Mouse (Mus musculus) midbrain, embryonic 14.5 days (tissue): ENCODE measurements around the gene Pmepa1. TPM values are rescaled to one million over a fixed set of nuclear protein-coding genes. Genes with fewer than 3 reads are reported as not detected.

Experiments used
- ATAC-seq: fragments of 200-750 bp; cut with Nextera tagmentation; 2 replicates; pipeline ENCODE4 v1.8.0; 2017; ENCODE audit warnings: moderate number of reproducible peaks, moderate library complexity; ENCODE audit not compliant: low FRiP score, low TSS enrichment
- DNase-seq: peaks from one replicate; pipeline ENCODE4 v3.0.0-alpha.2; 2015
- H3K27ac ChIP-seq: fragments of 300-500 bp; sonication (generic); replicated peaks from 2 replicates; pipeline ENCODE4 v1.5.1; 2014; ENCODE audit warnings: mild to moderate bottlenecking, low read depth, low read length, moderate library complexity
- H3K27me3 ChIP-seq: fragments of 300-500 bp; sonication (generic); 2 replicates; pipeline ENCODE4 v1.6.1; 2014; ENCODE audit warnings: low read length, control low read depth, mixed read lengths; ENCODE audit not compliant: control insufficient read depth, insufficient read depth
- H3K36me3 ChIP-seq: fragments of 300-500 bp; sonication (generic); 2 replicates; pipeline ENCODE4 v1.6.1; 2014; ENCODE audit warnings: low read length, control low read depth; ENCODE audit not compliant: control insufficient read depth, insufficient read depth
- H3K4me1 ChIP-seq: fragments of 300-500 bp; sonication (generic); 2 replicates; pipeline ENCODE4 v1.6.1; 2014; ENCODE audit warnings: mild to moderate bottlenecking, antibody characterized with exemption, low read length, control low read depth; ENCODE audit not compliant: control insufficient read depth, insufficient read depth
- H3K4me2 ChIP-seq: fragments of 300-500 bp; sonication (generic); 2 replicates; pipeline ENCODE4 v1.6.1; 2014; ENCODE audit warnings: mild to moderate bottlenecking, low read length, moderate library complexity
- H3K4me3 ChIP-seq: fragments of 300-500 bp; sonication (generic); replicated peaks from 2 replicates; pipeline ENCODE4 v1.5.1; 2014; ENCODE audit warnings: low read depth, low read length
- H3K9ac ChIP-seq: fragments of 300-500 bp; sonication (generic); replicated peaks from 2 replicates; pipeline ENCODE4 v1.6.1; 2014; ENCODE audit warnings: mild to moderate bottlenecking, low read length, moderate library complexity
- H3K9me3 ChIP-seq: fragments of 300-500 bp; sonication (generic); 2 replicates; pipeline ENCODE4 v1.6.1; 2016; ENCODE audit warnings: low read length, control low read depth, mixed read lengths; ENCODE audit not compliant: control insufficient read depth
- WGBS: fragments of 180-500 bp; shearing (Covaris S2); extraction: QIAGEN DNeasy Blood & Tissue Kit; methylation state at CpG from one replicate; pipeline ENCODE4 v1.1.7; 2014; 5-methylcytosine and 5-hydroxymethylcytosine counted together
- polyA plus RNA-seq: library from polyadenylated mRNA; unstranded; fragments of >200 nt; fragmentation: Nextera tagmentation; extraction: Ambion mirVana; gene quantifications from 2 replicates; pipeline ENCODE4 v1.2.1, GENCODE M21; 2014

Pmepa1 gene
- polyA plus RNA-seq, 1 experiment from 2014 or later: 5.7 TPM

GRCm38 (mm10) chr2:173253761-173254662 is 22.3 kb downstream of the Pmepa1 start:
- Histone ChIP-seq H3K4me2 (peak overlapping the region; percentile 38), H3K27me3 (no peaks in the 10 kb centered on the region), H3K4me3 (0 out of 2 replicates have a peak overlapping the region, but pooled peaks have one; percentile 7), H3K27ac (peak overlapping the region; percentile 73), H3K4me1 (peaks cover 91% of the 10 kb centered on the region), H3K36me3 (no peaks in the 10 kb centered on the region), H3K9ac (peak overlapping the region; percentile 28; the same call in 1 of the 2 replicates), H3K9me3 (no peaks in the 10 kb centered on the region)
- WGBS: 10% methylated on average over 26 of the region's 26 CpGs
- ATAC-seq (no peak), DNase-seq (peak; percentile 77)

GRCm38 (mm10) chr2:173251675-173252074 is 24.7 kb downstream of the Pmepa1 start:
- no peak for ATAC-seq
- Histone ChIP-seq H3K9ac (no peak overlapping the region), H3K4me2 (no peak overlapping the region), H3K4me1 (peaks cover 68% of the 10 kb centered on the region), H3K4me3 (no peak overlapping the region), H3K9me3 (no peaks in the 10 kb centered on the region), H3K27ac (no peak overlapping the region), H3K36me3 (no peaks in the 10 kb centered on the region), H3K27me3 (no peaks in the 10 kb centered on the region)
- WGBS: 61% methylated on average over 9 of the region's 9 CpGs
- DNase-seq: no peak

GRCm38 (mm10) chr2:173251133-173251532 is 25.2 kb downstream of the Pmepa1 start:
- no peak overlapping the region for H3K4me2 ChIP-seq
- H3K27ac ChIP-seq: 0 out of 2 replicates have a peak overlapping the region, but pooled peaks have one; percentile 26
- peaks cover 63% of the 10 kb centered on the region for H3K4me1 ChIP-seq
- WGBS: 51% methylated on average over 7 of the region's 7 CpGs
- H3K9ac ChIP-seq: no peak overlapping the region
- H3K27me3 ChIP-seq: no peaks in the 10 kb centered on the region
- ATAC-seq (no peak), DNase-seq (no peak)
- H3K4me3 ChIP-seq: no peak overlapping the region
- H3K9me3 ChIP-seq: no peaks in the 10 kb centered on the region
- H3K36me3 ChIP-seq: no peaks in the 10 kb centered on the region

GRCm38 (mm10) chr2:173250411-173250810 is 25.9 kb downstream of the Pmepa1 start:
- DNase-seq (no peak), ATAC-seq (no peak)
- H3K4me1 ChIP-seq: peaks cover 55% of the 10 kb centered on the region
- 22% methylated on average over 2 of the region's 2 CpGs for WGBS
- no peak overlapping the region for H3K27ac ChIP-seq
- H3K27me3 ChIP-seq: no peaks in the 10 kb centered on the region
- H3K9ac ChIP-seq: no peak overlapping the region
- H3K4me2 ChIP-seq: no peak overlapping the region
- H3K36me3 ChIP-seq: no peaks in the 10 kb centered on the region
- no peaks in the 10 kb centered on the region for H3K9me3 ChIP-seq
- no peak overlapping the region for H3K4me3 ChIP-seq

- no peak overlapping the region for H3K27ac ChIP-seq
- H3K27me3 ChIP-seq: no peaks in the 10 kb centered on the region
- H3K36me3 ChIP-seq: no peaks in the 10 kb centered on the region
- no peak overlapping the region for H3K4me3 ChIP-seq
- no peak overlapping the region for H3K9ac ChIP-seq
- peaks cover 52% of the 10 kb centered on the region for H3K4me1 ChIP-seq
- ATAC-seq: no peak
- H3K4me2 ChIP-seq: no peak overlapping the region
- DNase-seq: no peak
- H3K9me3 ChIP-seq: no peaks in the 10 kb centered on the region
- 71% methylated on average over 8 of the region's 8 CpGs for WGBS
These were observed 26.4 kb downstream of the Pmepa1 start for GRCm38 (mm10) chr2:173249965-173250364.

GRCm38 (mm10) chr2:173249386-173249785 is 26.9 kb downstream of the Pmepa1 start:
- Histone ChIP-seq H3K9ac (no peak overlapping the region), H3K9me3 (no peaks in the 10 kb centered on the region), H3K4me3 (no peak overlapping the region), H3K27ac (no peak overlapping the region), H3K4me2 (no peak overlapping the region), H3K27me3 (no peaks in the 10 kb centered on the region), H3K36me3 (no peaks in the 10 kb centered on the region), H3K4me1 (peaks cover 46% of the 10 kb centered on the region)
- WGBS: 35% methylated on average over 3 of the region's 3 CpGs
- ATAC-seq (no peak), DNase-seq (no peak)

- Histone ChIP-seq H3K9ac (no peak overlapping the region), H3K27me3 (no peaks in the 10 kb centered on the region), H3K9me3 (no peaks in the 10 kb centered on the region), H3K4me1 (peaks cover 41% of the 10 kb centered on the region), H3K27ac (no peak overlapping the region), H3K4me3 (no peak overlapping the region), H3K4me2 (no peak overlapping the region), H3K36me3 (no peaks in the 10 kb centered on the region)
- DNase-seq: no peak
- no peak for ATAC-seq
- 72% methylated on average over 7 of the region's 7 CpGs for WGBS
These were observed 27.5 kb downstream of the Pmepa1 start for GRCm38 (mm10) chr2:173248822-173249221.

GRCm38 (mm10) chr2:173247911-173248310 is 28.4 kb downstream of the Pmepa1 start:
- 51% methylated on average over 2 of the region's 2 CpGs for WGBS
- no peak overlapping the region for H3K4me2 ChIP-seq
- H3K27me3 ChIP-seq: no peaks in the 10 kb centered on the region
- DNase-seq (no peak), ATAC-seq (no peak)
- H3K9me3 ChIP-seq: no peaks in the 10 kb centered on the region
- no peak overlapping the region for H3K9ac ChIP-seq
- H3K4me1 ChIP-seq: peaks cover 39% of the 10 kb centered on the region
- H3K4me3 ChIP-seq: no peak overlapping the region
- no peaks in the 10 kb centered on the region for H3K36me3 ChIP-seq
- no peak overlapping the region for H3K27ac ChIP-seq

- no peak for DNase-seq
- Histone ChIP-seq H3K27me3 (no peaks in the 10 kb centered on the region), H3K27ac (no peak overlapping the region), H3K36me3 (no peaks in the 10 kb centered on the region), H3K4me2 (no peak overlapping the region), H3K4me1 (peaks cover 36% of the 10 kb centered on the region), H3K4me3 (no peak overlapping the region), H3K9me3 (no peaks in the 10 kb centered on the region), H3K9ac (no peak overlapping the region)
- no peak for ATAC-seq
- WGBS: 32% methylated on average over 2 of the region's 2 CpGs
These were observed 29.1 kb downstream of the Pmepa1 start for GRCm38 (mm10) chr2:173247197-173247596.
